Mouse (Mus musculus): Measurements from ENCODE around the gene St3gal4. TPM values are rescaled to one million over a fixed set of nuclear protein-coding genes. Genes with fewer than 3 reads are reported as not detected.

The St3gal4 gene
- polyA plus RNA-seq, 1 experiment, result 54.9 TPM

DNA sequence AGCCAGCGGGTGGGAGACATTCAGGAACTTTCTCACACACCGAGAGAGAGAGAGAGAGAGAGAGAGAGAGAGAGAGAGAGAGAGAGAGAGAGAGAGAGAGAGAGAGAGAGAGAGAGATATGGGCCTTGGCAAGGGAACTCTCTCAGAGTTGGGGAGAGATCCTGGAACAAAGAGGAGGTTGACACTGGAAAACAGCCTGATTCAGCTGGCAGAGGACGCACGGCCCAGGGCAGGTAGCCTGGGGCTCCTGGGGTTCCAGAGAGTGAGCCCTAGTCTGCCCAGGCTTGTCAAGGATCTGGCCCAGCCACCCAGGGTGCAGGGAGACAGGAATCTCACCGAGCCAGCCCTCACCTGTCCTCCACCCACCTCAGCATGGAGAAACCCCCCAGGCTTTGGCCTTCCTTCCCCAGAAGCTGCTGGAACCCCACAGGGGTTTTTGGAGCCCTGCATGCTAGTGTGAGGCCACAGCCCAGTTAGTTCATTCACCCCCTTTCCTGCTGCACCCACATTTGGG is 20.2 kb upstream of the St3gal4 start:
- H3K4me1 ChIP-seq (ENCODE audit: control insufficient read depth, insufficient read depth, low read length), result no peaks in the 10 kb centered on the region
- TF ChIP-seq POLR2A (IDR thresholded peaks at IDR 0.05; ENCODE audit: borderline replicate concordance, control insufficient read depth, low read depth, low read length) (no peak), CTCF (IDR thresholded peaks at IDR 0.05; ENCODE audit: control insufficient read depth, insufficient read depth, low read length) (no peak)
- no peak overlapping the region for H3K4me3 ChIP-seq (replicated peaks; ENCODE audit: control insufficient read depth, low read depth, low read length)
- WGBS, result 75% methylated on average over 5 of the region's 5 CpGs
- no peak overlapping the region for H3K27ac ChIP-seq (ENCODE audit: control insufficient read depth, insufficient read depth, low read depth, low read length, poor library complexity)

DNA sequence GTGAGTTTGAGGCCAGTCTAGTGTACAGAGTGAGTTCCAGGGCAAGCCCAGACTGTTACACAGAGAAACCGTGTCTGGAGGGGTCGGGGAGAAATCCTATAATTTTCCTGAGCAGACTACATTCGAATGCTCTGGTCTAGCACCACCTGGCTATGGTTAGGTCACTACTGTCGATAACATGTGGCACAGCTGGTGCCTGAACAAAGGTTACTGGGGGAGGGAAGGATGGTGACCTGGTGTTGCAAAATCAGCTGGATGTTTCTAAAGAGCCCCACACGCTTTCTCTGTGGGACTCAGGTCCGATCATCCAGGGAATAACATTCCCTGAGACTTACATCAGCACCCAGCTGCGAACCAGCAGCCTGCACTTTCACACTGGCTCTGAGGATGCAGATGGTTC is 19.0 kb upstream of the St3gal4 start:
- TF ChIP-seq CTCF (IDR thresholded peaks at IDR 0.05; ENCODE audit: control insufficient read depth, insufficient read depth, low read length) (no peak), POLR2A (IDR thresholded peaks at IDR 0.05; ENCODE audit: borderline replicate concordance, control insufficient read depth, low read depth, low read length) (no peak)
- Histone ChIP-seq H3K27ac (ENCODE audit: control insufficient read depth, insufficient read depth, low read depth, low read length, poor library complexity) (no peak overlapping the region), H3K4me3 (replicated peaks; ENCODE audit: control insufficient read depth, low read depth, low read length) (no peak overlapping the region), H3K4me1 (ENCODE audit: control insufficient read depth, insufficient read depth, low read length) (no peaks in the 10 kb centered on the region)
- 62% methylated on average over 7 of the region's 7 CpGs for WGBS

GRCm38 (mm10) chr9:35135575-35135974 is 16.5 kb upstream of the St3gal4 start:
- TF ChIP-seq CTCF (IDR thresholded peaks at IDR 0.05; ENCODE audit: control insufficient read depth, insufficient read depth, low read length), result no peak
- no peak for TF ChIP-seq POLR2A (IDR thresholded peaks at IDR 0.05; ENCODE audit: borderline replicate concordance, control insufficient read depth, low read depth, low read length)
- no peak overlapping the region for H3K4me3 ChIP-seq (replicated peaks; ENCODE audit: control insufficient read depth, low read depth, low read length)
- 48% methylated on average over 6 of the region's 6 CpGs for WGBS
- H3K4me1 ChIP-seq (ENCODE audit: control insufficient read depth, insufficient read depth, low read length), result no peaks in the 10 kb centered on the region
- H3K27ac ChIP-seq (ENCODE audit: control insufficient read depth, insufficient read depth, low read depth, low read length, poor library complexity), result no peak overlapping the region

DNA sequence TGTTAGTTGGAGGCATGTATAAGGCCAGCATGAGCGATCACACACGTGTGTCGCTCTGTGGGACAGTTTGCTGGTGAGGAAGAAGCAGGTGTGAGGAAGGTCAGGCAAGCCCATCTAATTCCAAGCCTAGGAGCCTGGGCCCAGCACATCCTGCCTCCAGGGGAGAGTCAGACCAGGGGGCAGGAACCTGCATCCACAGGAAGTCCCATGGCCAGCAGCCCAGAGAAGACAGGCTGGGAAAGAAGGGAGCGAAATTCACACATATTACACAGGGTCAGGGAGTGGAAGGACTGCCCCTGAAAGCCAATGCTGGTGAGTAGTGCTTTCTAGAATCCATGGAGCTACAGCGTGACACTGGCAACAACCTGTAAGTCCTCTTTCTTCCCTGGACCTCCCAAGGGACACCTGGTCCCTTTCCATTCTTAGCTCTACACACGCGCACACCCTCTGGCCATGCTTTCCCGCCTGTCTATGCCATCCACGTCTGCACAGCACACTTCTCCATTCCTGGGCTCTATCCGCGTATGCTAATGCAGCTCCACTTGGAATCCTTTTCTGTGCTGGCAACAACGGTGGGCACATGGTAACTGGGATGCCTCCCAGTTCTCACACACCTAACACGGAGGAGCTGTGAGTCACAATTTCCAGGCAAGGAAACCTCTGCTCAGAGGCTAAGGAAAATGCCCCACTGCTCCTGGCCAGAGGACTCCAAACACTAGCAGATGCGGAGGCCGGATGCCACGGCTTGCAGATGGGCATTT is 12.7 kb upstream of the St3gal4 start:
- no peak for TF ChIP-seq POLR2A (IDR thresholded peaks at IDR 0.05; ENCODE audit: borderline replicate concordance, control insufficient read depth, low read depth, low read length)
- no peak for TF ChIP-seq CTCF (IDR thresholded peaks at IDR 0.05; ENCODE audit: control insufficient read depth, insufficient read depth, low read length)
- H3K4me3 ChIP-seq (replicated peaks; ENCODE audit: control insufficient read depth, low read depth, low read length), result no peak overlapping the region
- no peak overlapping the region for H3K27ac ChIP-seq (ENCODE audit: control insufficient read depth, insufficient read depth, low read depth, low read length, poor library complexity)
- WGBS, result 94% methylated on average over 16 of the region's 16 CpGs
- no peaks in the 10 kb centered on the region for H3K4me1 ChIP-seq (ENCODE audit: control insufficient read depth, insufficient read depth, low read length)

DNA sequence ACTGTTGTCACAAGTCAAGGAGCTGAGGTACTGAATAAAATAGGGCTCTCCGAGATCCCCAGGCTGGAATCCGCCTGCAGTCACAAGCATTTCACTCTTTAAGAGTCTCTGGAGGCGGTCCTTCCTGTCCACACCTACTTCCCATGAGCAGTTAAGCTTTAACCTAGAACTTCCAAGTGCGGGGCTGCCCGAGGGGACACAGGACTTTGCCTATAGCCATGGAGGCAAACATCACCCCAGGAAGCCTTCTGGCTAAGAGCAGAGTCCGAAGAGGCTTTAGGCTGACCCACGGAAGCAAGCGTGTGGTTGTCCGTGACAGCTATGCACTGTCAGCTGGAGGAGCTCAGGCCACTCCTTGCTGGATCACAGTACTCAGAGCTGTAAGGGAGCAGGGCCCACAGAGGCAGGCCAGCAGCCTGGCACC is 9.9 kb upstream of the St3gal4 start:
- H3K4me3 ChIP-seq (replicated peaks; ENCODE audit: control insufficient read depth, low read depth, low read length), result no peak overlapping the region
- TF ChIP-seq POLR2A (IDR thresholded peaks at IDR 0.05; ENCODE audit: borderline replicate concordance, control insufficient read depth, low read depth, low read length), result no peak
- no peak for TF ChIP-seq CTCF (IDR thresholded peaks at IDR 0.05; ENCODE audit: control insufficient read depth, insufficient read depth, low read length)
- no peak overlapping the region for H3K27ac ChIP-seq (ENCODE audit: control insufficient read depth, insufficient read depth, low read depth, low read length, poor library complexity)
- 80% methylated on average over 9 of the region's 9 CpGs for WGBS
- H3K4me1 ChIP-seq (ENCODE audit: control insufficient read depth, insufficient read depth, low read length), result peaks cover 11% of the 10 kb centered on the region

- no peak overlapping the region for H3K27ac ChIP-seq (ENCODE audit: control insufficient read depth, insufficient read depth, low read depth, low read length, poor library complexity)
- H3K4me3 ChIP-seq (replicated peaks; ENCODE audit: control insufficient read depth, low read depth, low read length), result no peak overlapping the region
- WGBS, result 72% methylated on average over 3 of the region's 3 CpGs
- no peak for TF ChIP-seq CTCF (IDR thresholded peaks at IDR 0.05; ENCODE audit: control insufficient read depth, insufficient read depth, low read length)
- TF ChIP-seq POLR2A (IDR thresholded peaks at IDR 0.05; ENCODE audit: borderline replicate concordance, control insufficient read depth, low read depth, low read length), result no peak
- H3K4me1 ChIP-seq (ENCODE audit: control insufficient read depth, insufficient read depth, low read length), result peaks cover 12% of the 10 kb centered on the region
Measured at GRCm38 (mm10) chr9:35128564-35128963, 9.5 kb upstream of the St3gal4 start.

- 91% methylated on average over 5 of the region's 5 CpGs for WGBS
- Histone ChIP-seq H3K4me3 (replicated peaks; ENCODE audit: control insufficient read depth, low read depth, low read length) (no peak overlapping the region), H3K27ac (ENCODE audit: control insufficient read depth, insufficient read depth, low read depth, low read length, poor library complexity) (no peak overlapping the region), H3K4me1 (ENCODE audit: control insufficient read depth, insufficient read depth, low read length) (peaks cover 20% of the 10 kb centered on the region)
- TF ChIP-seq POLR2A (IDR thresholded peaks at IDR 0.05; ENCODE audit: borderline replicate concordance, control insufficient read depth, low read depth, low read length) (no peak), CTCF (IDR thresholded peaks at IDR 0.05; ENCODE audit: control insufficient read depth, insufficient read depth, low read length) (no peak)
Measured at GRCm38 (mm10) chr9:35127561-35127960, 8.5 kb upstream of the St3gal4 start.

- TF ChIP-seq POLR2A (IDR thresholded peaks at IDR 0.05; ENCODE audit: borderline replicate concordance, control insufficient read depth, low read depth, low read length) (no peak), CTCF (IDR thresholded peaks at IDR 0.05; ENCODE audit: control insufficient read depth, insufficient read depth, low read length) (no peak)
- Histone ChIP-seq H3K4me1 (ENCODE audit: control insufficient read depth, insufficient read depth, low read length) (peaks cover 23% of the 10 kb centered on the region), H3K4me3 (replicated peaks; ENCODE audit: control insufficient read depth, low read depth, low read length) (no peak overlapping the region), H3K27ac (ENCODE audit: control insufficient read depth, insufficient read depth, low read depth, low read length, poor library complexity) (no peak overlapping the region)
- WGBS, result 78% methylated on average over 6 of the region's 6 CpGs
Measured at GRCm38 (mm10) chr9:35127147-35127546, 8.1 kb upstream of the St3gal4 start.

Measured in bone marrow, adult 2 months (tissue).